Mouse (Mus musculus) G1E (cell line): ENCODE measurements around the gene Nae1.

Source experiments
- CTCF ChIP-seq: IDR thresholded peaks from 2 replicates; pipeline ENCODE4 v1.5.1; 2012; ENCODE audit warnings: low read depth, low read length, inconsistent platforms, mixed read lengths
- GATA1 ChIP-seq: IDR thresholded peaks from 2 replicates; pipeline ENCODE4 v1.6.1; 2012; ENCODE audit warnings: borderline replicate concordance, low read length, inconsistent platforms, mixed read lengths
- TAL1 ChIP-seq: conservative IDR thresholded peaks from 2 replicates; pipeline ENCODE4 v1.6.1; 2012; ENCODE audit warnings: low read depth, low read length, inconsistent platforms, mixed read lengths

- TF ChIP-seq CTCF (no peak), GATA1 (no peak), TAL1 (no peak)
These were observed 24.3 kb downstream of the Nae1 start for GRCm38 (mm10) chr8:104510134-104510533.
